Mouse (Mus musculus): Measurements from ENCODE around the gene Nek3.

DNA sequence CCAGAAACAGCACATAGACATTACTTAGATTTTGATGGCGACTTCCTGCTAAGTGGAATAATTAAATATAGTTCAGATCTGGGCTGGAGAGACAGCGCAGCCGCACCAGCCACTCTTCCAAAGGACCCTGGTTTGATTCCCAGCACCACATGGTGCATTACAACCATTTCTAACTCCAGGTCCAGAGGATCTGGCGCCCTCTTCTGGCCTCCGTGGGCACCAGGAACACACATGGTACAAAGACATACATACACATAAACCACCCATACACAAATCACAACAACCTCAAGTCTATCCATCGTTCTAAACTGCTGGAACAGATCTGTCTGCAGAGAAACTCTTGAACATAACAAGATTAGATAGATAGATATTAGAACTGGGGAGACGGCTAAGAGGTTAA lies 9.7 kb upstream of the Nek3 start:
- TF ChIP-seq CTCF (IDR thresholded peaks at IDR 0.05) (no peak), EP300 (IDR thresholded peaks at IDR 0.05) (no peak)

All from lung, postnatal 0 days (tissue).